Mouse (Mus musculus): Measurements from ENCODE around the gene Prkar2b.

Gene Prkar2b

DNA sequence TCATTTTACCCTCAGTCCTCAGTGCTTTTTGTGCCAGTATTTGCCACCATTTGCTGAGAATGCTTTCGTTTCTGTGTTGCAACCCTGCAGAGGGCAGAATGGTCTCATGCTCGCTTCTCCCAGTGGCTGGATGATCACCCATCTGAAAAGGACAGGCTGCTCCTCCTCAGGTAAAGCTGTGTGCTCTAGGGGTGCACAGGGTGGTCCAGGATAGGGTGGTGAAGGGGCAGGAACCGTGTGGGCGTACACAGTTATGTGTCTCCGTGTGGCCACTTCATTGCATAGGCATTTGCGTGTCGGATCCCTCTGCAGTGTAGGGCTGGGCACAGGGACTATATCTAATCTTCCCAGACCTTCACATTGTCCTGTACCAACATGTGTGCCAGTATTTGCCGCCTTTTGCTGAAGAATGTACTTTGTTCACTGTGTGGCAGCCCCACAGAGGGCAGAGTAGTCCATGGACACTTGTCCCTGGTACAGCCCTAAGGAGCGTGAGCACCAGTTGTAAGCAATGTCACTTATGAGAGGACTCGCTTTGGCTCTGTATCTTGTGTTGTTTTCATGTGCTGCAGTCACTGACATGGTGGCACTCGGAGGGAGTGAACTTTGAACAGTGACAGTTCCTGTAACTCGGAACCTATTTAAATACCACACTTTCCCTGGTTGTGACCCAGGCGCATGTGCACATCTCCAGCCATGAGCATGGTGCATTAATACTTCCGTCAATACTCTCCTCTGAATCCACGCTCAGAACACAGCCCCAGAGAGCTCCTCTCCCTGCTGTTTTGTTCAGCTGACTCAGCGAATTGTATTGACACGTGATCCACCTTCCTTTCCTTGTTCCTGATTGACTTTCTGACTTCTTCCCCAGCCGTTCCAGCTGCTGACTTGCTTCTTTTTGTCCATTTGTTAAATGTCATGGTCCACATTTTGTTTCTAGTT lies 140.4 kb downstream of the Prkar2b start:
- DNase-seq (ENCODE audit: low spot score) = no peak

DNA sequence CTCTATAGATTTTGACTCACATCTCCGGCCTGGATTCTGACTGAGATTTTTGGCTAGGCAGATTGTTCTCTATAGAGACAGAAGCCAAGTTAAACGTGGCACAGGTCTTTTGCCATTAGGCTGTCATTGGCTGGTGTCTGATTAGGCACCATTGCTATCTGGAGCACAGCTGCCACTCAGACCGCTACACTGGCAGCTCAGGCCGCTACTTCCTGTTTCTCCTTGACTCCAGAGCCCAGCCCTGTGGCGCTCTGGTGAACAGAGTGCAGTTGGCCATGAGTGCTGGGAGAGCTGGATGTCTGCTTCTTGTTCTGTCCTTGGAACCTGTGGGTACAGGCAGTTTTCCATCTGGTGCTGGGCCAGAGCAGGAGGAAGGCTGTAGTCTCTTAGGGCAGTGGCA lies 143.9 kb downstream of the Prkar2b start:
- no peak for DNase-seq (ENCODE audit: low spot score)

DNA sequence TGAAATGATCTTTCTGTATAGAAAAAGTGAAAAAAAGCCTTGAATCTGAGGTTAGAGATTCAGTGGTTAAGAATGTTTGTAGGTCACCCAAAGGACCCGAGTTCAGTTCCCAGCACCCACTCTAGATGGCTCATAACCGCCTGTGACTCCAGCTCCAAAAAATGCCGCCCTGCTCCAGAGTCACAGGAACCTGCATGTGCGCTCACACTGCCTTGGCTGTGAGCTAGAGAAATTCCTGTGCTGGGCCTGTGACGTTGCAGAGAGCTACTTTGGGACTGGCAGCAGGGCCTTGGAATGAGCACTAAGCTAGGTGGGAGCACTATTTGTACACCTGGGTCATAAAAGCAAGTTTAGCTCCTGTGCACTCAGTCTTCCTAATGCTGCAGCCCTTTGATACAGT lies 144.4 kb downstream of the Prkar2b start:
- no peak for DNase-seq (ENCODE audit: low spot score)

DNA sequence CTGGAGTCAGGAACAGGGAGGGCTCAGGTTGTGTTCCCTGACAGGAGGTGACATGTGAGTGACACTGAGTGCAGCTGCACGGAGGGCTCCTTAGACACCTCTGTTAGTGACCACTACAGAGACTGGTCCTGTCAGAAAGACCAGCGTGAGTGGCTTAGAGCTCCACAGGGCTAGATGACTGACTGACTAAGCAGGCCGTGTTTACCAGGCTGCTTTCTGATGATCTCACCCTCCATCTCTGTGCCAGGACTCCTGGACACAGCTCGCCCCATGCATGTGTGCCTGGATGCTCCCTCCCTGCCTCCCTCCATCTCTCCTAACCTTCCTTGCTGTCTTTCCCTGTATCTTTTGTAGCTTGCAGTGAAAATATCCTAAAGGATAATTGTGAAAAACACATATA lies 147.5 kb downstream of the Prkar2b start:
- no peak for DNase-seq (ENCODE audit: low spot score)

DNA sequence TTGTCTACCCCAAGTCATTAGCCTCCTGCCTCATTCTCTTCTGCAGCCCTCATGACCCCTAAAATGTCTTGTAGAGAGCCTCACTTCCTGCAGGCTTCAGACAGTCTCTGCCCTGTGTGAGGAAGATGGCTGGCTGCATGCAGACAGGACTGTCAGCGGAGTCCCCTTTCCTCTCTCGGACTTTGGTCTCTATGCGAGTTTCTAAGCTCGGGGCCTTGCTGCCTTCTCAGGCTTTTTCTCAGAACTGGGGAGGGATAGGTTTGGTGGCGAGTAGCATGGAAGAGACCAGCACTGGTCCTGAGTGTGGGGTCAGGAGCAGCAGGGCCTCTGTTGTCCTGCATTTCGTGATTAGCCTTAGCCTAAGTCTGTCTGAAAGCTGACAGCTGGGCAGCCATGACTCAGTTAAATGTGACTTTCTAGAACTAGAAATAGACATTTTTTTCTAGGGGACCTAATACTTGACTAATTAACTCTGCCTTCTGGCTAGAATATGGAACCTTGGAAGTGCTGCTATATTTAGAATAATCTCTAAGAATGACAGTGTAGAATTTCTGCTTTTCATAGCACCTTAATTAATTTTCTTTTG lies 148.0 kb downstream of the Prkar2b start:
- no peak for DNase-seq (ENCODE audit: low spot score)
